Mouse (Mus musculus): Measurements from ENCODE around the gene Grin2a. TPM values are rescaled to one million over a fixed set of nuclear protein-coding genes. Genes with fewer than 3 reads are reported as not detected.

Grin2a gene
- polyA plus RNA-seq, 2 experiments, result not detected

DNA sequence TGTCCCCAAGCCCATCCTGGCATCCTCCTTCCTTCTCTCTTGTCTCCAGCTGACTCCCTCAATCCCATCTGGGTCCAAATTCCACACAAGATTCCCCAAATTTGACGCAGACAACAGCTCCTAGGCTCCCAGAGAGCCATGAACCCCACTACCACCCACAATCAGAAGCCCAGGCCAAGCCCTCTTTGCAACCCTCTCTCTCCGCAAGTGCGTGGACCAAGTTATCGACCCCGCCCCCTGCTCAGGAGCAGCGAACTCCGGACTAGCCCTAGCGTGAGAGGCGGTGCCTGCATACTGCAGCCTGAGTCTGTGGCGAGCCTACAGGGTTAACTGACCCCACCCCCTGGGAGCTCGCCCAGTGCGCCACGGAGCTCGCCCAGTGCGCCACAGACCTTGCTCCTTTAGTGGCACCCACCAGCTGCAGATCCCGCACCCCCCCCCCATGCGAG lies 2.6 kb downstream of the Grin2a start:
- ATAC-seq (ENCODE audit: insufficient read depth) (no peak), DNase-seq (ENCODE audit: low read depth in 3 of 3, low spot score in 3 of 3) (no peak)
- no peak overlapping the region for H3K4me2 ChIP-seq (ENCODE audit: low read depth)
- H3K9ac ChIP-seq (replicated peaks), result no peak overlapping the region
- no peak overlapping the region for H3K27ac ChIP-seq
- no peaks in the 10 kb centered on the region for H3K4me1 ChIP-seq (replicated peaks; ENCODE audit: control insufficient read depth in 2 of 2, insufficient read depth in 2 of 2, low read length in 1 of 2)
- peaks cover 47% of the 10 kb centered on the region for H3K27me3 ChIP-seq (ENCODE audit: control insufficient read depth, insufficient read depth, low read length)
- H3K4me3 ChIP-seq (ENCODE audit: insufficient read depth in 1 of 2, low read depth in 2 of 2, low read length in 2 of 2), result no peak overlapping the region
- no peaks in the 10 kb centered on the region for H3K36me3 ChIP-seq (replicated peaks; ENCODE audit: control insufficient read depth, insufficient read depth, low read depth)
- TF ChIP-seq EP300 (IDR thresholded peaks at IDR 0.05; ENCODE audit: low read depth), result no peak
- TF ChIP-seq CTCF (IDR thresholded peaks at IDR 0.05; ENCODE audit: low read depth), result no peak
- 4% methylated on average over 17 of the region's 17 CpGs for WGBS (ENCODE audit: insufficient replicate concordance)
- H3K9me3 ChIP-seq (ENCODE audit: control insufficient read depth, low read length), result no peaks in the 10 kb centered on the region

DNA sequence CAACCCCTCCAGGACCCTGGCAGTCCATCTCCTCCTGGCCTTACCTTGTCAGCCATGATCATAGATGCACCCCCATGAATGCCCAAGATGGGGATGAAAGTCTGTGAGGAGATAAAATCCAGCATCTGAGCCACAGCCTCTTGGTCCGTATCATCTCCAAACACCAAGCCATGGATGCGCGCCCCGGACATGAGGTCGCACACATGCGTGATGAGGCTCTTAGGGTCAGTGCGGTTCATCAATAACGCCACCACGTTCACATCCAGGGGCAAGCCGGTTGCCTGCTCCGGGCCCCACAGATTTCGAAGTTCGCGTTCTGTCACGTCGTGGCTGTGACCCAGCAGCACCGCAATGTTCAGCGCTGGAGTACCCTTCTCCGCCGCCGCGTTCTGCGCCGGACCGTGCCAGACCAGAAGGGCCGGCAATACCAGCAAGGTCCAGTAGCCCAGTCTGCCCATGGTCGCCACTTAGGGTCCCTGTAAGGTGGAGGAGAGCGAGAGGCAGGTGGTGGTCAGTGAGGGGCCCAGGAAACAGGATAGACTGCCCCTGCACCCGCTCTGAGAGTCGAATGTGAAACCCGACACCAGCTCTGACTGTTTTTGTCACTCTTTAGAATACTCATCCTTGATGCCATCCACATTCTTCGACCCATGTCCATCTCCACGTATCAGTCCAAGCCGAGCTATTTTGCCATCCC lies 3.1 kb downstream of the Grin2a start:
- H3K4me1 ChIP-seq (replicated peaks; ENCODE audit: control insufficient read depth in 2 of 2, insufficient read depth in 2 of 2, low read length in 1 of 2), result no peaks in the 10 kb centered on the region
- WGBS (ENCODE audit: insufficient replicate concordance), result 14% methylated on average over 34 of the region's 34 CpGs
- TF ChIP-seq CTCF (IDR thresholded peaks at IDR 0.05; ENCODE audit: low read depth) (no peak), EP300 (IDR thresholded peaks at IDR 0.05; ENCODE audit: low read depth) (no peak)
- H3K27me3 ChIP-seq (ENCODE audit: control insufficient read depth, insufficient read depth, low read length), result peaks cover 47% of the 10 kb centered on the region
- DNase-seq (ENCODE audit: low read depth in 3 of 3, low spot score in 3 of 3) (no peak), ATAC-seq (ENCODE audit: insufficient read depth) (no peak)
- no peak overlapping the region for H3K9ac ChIP-seq (replicated peaks)
- no peak overlapping the region for H3K4me2 ChIP-seq (ENCODE audit: low read depth)
- H3K27ac ChIP-seq, result no peak overlapping the region
- H3K4me3 ChIP-seq (ENCODE audit: insufficient read depth in 1 of 2, low read depth in 2 of 2, low read length in 2 of 2), result no peak overlapping the region
- no peaks in the 10 kb centered on the region for H3K9me3 ChIP-seq (ENCODE audit: control insufficient read depth, low read length)
- no peaks in the 10 kb centered on the region for H3K36me3 ChIP-seq (replicated peaks; ENCODE audit: control insufficient read depth, insufficient read depth, low read depth)

DNA sequence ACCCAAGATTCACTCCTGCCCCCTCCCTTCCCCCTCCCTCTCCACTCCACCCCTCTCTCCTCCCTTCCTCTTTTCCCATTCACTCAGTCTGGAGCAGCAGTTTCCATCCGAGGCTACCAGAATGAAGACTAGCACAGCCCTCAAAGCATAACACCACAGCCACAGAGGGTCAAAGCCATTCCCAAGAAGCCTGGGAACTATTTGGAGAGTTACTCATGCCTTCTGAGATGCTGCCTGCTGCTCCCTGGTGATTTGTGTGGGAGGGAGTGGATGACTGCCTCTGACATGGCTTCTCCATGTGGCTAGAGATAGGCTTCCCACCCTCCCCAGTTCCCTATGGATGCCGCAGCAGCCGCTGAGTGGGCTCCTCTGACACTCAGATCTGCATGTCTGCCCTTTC lies 10.3 kb downstream of the Grin2a start:
- H3K4me1 ChIP-seq (replicated peaks; ENCODE audit: control insufficient read depth in 2 of 2, insufficient read depth in 2 of 2, low read length in 1 of 2), result no peaks in the 10 kb centered on the region
- H3K27me3 ChIP-seq (ENCODE audit: control insufficient read depth, insufficient read depth, low read length), result no peaks in the 10 kb centered on the region
- WGBS (ENCODE audit: insufficient replicate concordance), result 46% methylated on average over 3 of the region's 3 CpGs
- H3K27ac ChIP-seq, result no peak overlapping the region
- no peak overlapping the region for H3K4me3 ChIP-seq (ENCODE audit: insufficient read depth in 1 of 2, low read depth in 2 of 2, low read length in 2 of 2)
- no peak for ATAC-seq (ENCODE audit: insufficient read depth)
- no peak for DNase-seq (ENCODE audit: low read depth in 3 of 3, low spot score in 3 of 3)
- no peak overlapping the region for H3K4me2 ChIP-seq (ENCODE audit: low read depth)
- H3K9me3 ChIP-seq (ENCODE audit: control insufficient read depth, low read length), result no peaks in the 10 kb centered on the region
- no peak overlapping the region for H3K9ac ChIP-seq (replicated peaks)
- no peaks in the 10 kb centered on the region for H3K36me3 ChIP-seq (replicated peaks; ENCODE audit: control insufficient read depth, insufficient read depth, low read depth)
- TF ChIP-seq EP300 (IDR thresholded peaks at IDR 0.05; ENCODE audit: low read depth) (no peak), CTCF (IDR thresholded peaks at IDR 0.05; ENCODE audit: low read depth) (no peak)

GRCm38 (mm10) chr16:9980641-9981040 lies 14.7 kb downstream of the Grin2a start:
- Histone ChIP-seq H3K9ac (replicated peaks) (no peak overlapping the region), H3K4me1 (replicated peaks; ENCODE audit: control insufficient read depth in 2 of 2, insufficient read depth in 2 of 2, low read length in 1 of 2) (no peaks in the 10 kb centered on the region), H3K27ac (no peak overlapping the region), H3K4me3 (ENCODE audit: insufficient read depth in 1 of 2, low read depth in 2 of 2, low read length in 2 of 2) (no peak overlapping the region), H3K9me3 (ENCODE audit: control insufficient read depth, low read length) (no peaks in the 10 kb centered on the region), H3K4me2 (ENCODE audit: low read depth) (no peak overlapping the region), H3K36me3 (replicated peaks; ENCODE audit: control insufficient read depth, insufficient read depth, low read depth) (no peaks in the 10 kb centered on the region), H3K27me3 (ENCODE audit: control insufficient read depth, insufficient read depth, low read length) (no peaks in the 10 kb centered on the region)
- TF ChIP-seq EP300 (IDR thresholded peaks at IDR 0.05; ENCODE audit: low read depth) (no peak), CTCF (IDR thresholded peaks at IDR 0.05; ENCODE audit: low read depth) (no peak)
- WGBS (ENCODE audit: insufficient replicate concordance), result 44% methylated on average over 2 of the region's 2 CpGs
- DNase-seq (ENCODE audit: low read depth in 3 of 3, low spot score in 3 of 3) (no peak), ATAC-seq (ENCODE audit: insufficient read depth) (no peak)

- TF ChIP-seq CTCF (IDR thresholded peaks at IDR 0.05; ENCODE audit: low read depth) (no peak), EP300 (IDR thresholded peaks at IDR 0.05; ENCODE audit: low read depth) (no peak)
- H3K4me3 ChIP-seq (ENCODE audit: insufficient read depth in 1 of 2, low read depth in 2 of 2, low read length in 2 of 2), result no peak overlapping the region
- no peak overlapping the region for H3K4me2 ChIP-seq (ENCODE audit: low read depth)
- H3K36me3 ChIP-seq (replicated peaks; ENCODE audit: control insufficient read depth, insufficient read depth, low read depth), result no peaks in the 10 kb centered on the region
- no peaks in the 10 kb centered on the region for H3K27me3 ChIP-seq (ENCODE audit: control insufficient read depth, insufficient read depth, low read length)
- DNase-seq (ENCODE audit: low read depth in 3 of 3, low spot score in 3 of 3), result no peak
- WGBS (ENCODE audit: insufficient replicate concordance), result 46% methylated on average over 2 of the region's 2 CpGs
- H3K4me1 ChIP-seq (replicated peaks; ENCODE audit: control insufficient read depth in 2 of 2, insufficient read depth in 2 of 2, low read length in 1 of 2), result no peaks in the 10 kb centered on the region
- H3K9me3 ChIP-seq (ENCODE audit: control insufficient read depth, low read length), result no peaks in the 10 kb centered on the region
- no peak overlapping the region for H3K27ac ChIP-seq
- no peak overlapping the region for H3K9ac ChIP-seq (replicated peaks)
- no peak for ATAC-seq (ENCODE audit: insufficient read depth)
These were observed 17.2 kb downstream of the Grin2a start for GRCm38 (mm10) chr16:9978173-9978572.

All from liver, embryonic 14.5 days (tissue).